Mouse (Mus musculus) lung, embryonic 14.5 days (tissue): ENCODE data around the gene Ccdc121. TPM values are rescaled to one million over a fixed set of nuclear protein-coding genes. Genes with fewer than 3 reads are reported as not detected.
"Not testable (repeated sequence)": the region's sequence is repeated elsewhere in the genome, so short reads cannot be mapped to it uniquely, and the experiment has no call there.

ENCODE experiments used
- ATAC-seq: fragments of 200-750 bp; cut with Nextera tagmentation; 2 replicates; pipeline ENCODE4 v1.8.0; 2017; ENCODE audit warnings: mild to moderate bottlenecking, moderate TSS enrichment, moderate library complexity; ENCODE audit not compliant: insufficient read depth
- DNase-seq: peaks from one replicate; pipeline ENCODE4 v3.0.0-alpha.2; 2015
- H3K27ac ChIP-seq: fragments of 300-500 bp; sonication (generic); 2 replicates; pipeline ENCODE4 v1.5.1; 2014; ENCODE audit warnings: low read depth, mild to moderate bottlenecking, moderate library complexity
- H3K27me3 ChIP-seq: fragments of 300-500 bp; sonication (generic); 2 replicates; pipeline ENCODE4 v1.6.1; 2014; ENCODE audit warnings: low read length, control low read depth; ENCODE audit not compliant: insufficient read depth
- H3K36me3 ChIP-seq: fragments of 300-500 bp; sonication (generic); 2 replicates; pipeline ENCODE4 v1.6.1; 2014; ENCODE audit warnings: control low read depth; ENCODE audit not compliant: insufficient read depth
- H3K4me1 ChIP-seq: fragments of 300-500 bp; sonication (generic); 2 replicates; pipeline ENCODE4 v1.6.1; 2014; ENCODE audit warnings: antibody characterized with exemption, control low read depth; ENCODE audit not compliant: insufficient read depth
- H3K4me2 ChIP-seq: fragments of 300-500 bp; sonication (generic); 2 replicates; pipeline ENCODE4 v1.6.1; 2014; ENCODE audit warnings: mild to moderate bottlenecking
- H3K4me3 ChIP-seq: fragments of 300-500 bp; sonication (generic); 2 replicates; pipeline ENCODE4 v1.5.1; 2014; ENCODE audit warnings: low read depth, low read length
- H3K9ac ChIP-seq: fragments of 300-500 bp; sonication (generic); 2 replicates; pipeline ENCODE4 v1.6.1; 2014
- H3K9me3 ChIP-seq: fragments of 300-500 bp; sonication (generic); 2 replicates; pipeline ENCODE4 v1.6.1; 2016; ENCODE audit warnings: low read depth, low read length, control low read depth
- CTCF ChIP-seq: IDR thresholded peaks from 2 replicates; pipeline ENCODE4 v1.5.1; 2016; ENCODE audit warnings: antibody characterized with exemption, low read depth
- WGBS: fragments of 180-500 bp; shearing (Covaris S2); extraction: QIAGEN DNeasy Blood & Tissue Kit; methylation state at CpG from one replicate; pipeline ENCODE4 v1.1.7; 2014; 5-methylcytosine and 5-hydroxymethylcytosine counted together
- polyA plus RNA-seq: library from polyadenylated mRNA; unstranded; fragments of >200 nt; fragmentation: Nextera tagmentation; extraction: Ambion mirVana; gene quantifications from 2 replicates; pipeline ENCODE4 v1.2.1, GENCODE M21; 2014

Ccdc121 gene
- polyA plus RNA-seq, 1 experiment from 2014 or later = 0.20 TPM

GRCm38 (mm10) chr1:181529368-181529767, 18.1 kb upstream of the Ccdc121 start:
- no peak overlapping the region for H3K4me2 ChIP-seq
- no peaks in the 10 kb centered on the region for H3K36me3 ChIP-seq
- H3K27me3 ChIP-seq = no peaks in the 10 kb centered on the region
- 25% methylated on average over 4 of the region's 4 CpGs for WGBS
- DNase-seq (peak; percentile 93), ATAC-seq (peak; percentile 80)
- no peak for TF ChIP-seq CTCF
- H3K4me3 ChIP-seq = no peak overlapping the region
- no peaks in the 10 kb centered on the region for H3K9me3 ChIP-seq
- no peak overlapping the region for H3K9ac ChIP-seq
- peak overlapping the region; percentile 82 for H3K27ac ChIP-seq
- H3K4me1 ChIP-seq = peaks cover 4% of the 10 kb centered on the region; the same call in 1 of the 2 replicates

DNA sequence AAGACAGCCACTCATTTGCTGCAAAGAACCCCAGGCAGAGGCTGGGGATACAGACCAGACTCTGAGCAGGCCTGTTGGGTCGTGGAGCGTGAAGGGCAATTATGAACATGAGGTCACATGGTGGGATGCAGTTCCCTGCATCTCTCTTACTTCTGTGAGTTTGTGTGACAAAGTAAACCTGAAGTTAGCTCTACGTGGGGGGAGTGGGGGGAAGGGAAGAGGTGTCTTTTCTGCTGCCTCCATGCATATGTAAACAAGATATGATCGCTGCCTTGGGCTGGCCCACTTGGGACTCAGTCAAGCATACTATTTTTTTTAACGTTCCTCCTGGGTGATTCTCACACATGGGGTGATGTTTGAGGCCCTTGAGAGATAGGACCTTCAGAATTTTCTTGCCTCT, 14.7 kb upstream of the Ccdc121 start:
- ATAC-seq (no peak), DNase-seq (no peak)
- TF ChIP-seq CTCF = no peak
- 35% methylated on average over 5 of the region's 5 CpGs for WGBS
- H3K9ac ChIP-seq = no peak overlapping the region
- no peak overlapping the region for H3K4me3 ChIP-seq
- H3K4me2 ChIP-seq = no peak overlapping the region
- H3K27ac ChIP-seq = no peak overlapping the region
- no peaks in the 10 kb centered on the region for H3K36me3 ChIP-seq
- H3K9me3 ChIP-seq = no peaks in the 10 kb centered on the region
- no peaks in the 10 kb centered on the region for H3K27me3 ChIP-seq
- peaks cover 4% of the 10 kb centered on the region; the same call in 1 of the 2 replicates for H3K4me1 ChIP-seq

DNA sequence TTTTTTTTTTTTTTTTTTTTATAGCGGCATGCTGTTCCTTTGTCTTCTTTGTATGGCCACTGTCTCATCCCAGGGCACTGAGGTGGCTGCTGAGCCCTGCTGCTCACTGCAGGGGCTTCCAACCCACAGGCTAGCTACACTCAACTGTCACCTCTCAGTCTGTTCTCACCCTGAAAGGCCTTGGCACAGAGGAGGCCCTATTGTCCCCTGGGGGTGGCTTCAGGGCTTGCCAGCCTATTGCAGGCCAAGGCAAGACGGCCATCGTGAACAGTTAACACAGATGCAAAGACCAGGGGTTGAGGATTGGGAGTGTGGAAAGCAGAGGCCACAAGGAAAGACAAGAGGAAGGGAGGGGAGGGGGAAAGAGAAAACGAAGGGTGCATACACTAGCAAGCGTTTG, 12.6 kb upstream of the Ccdc121 start:
- WGBS = 60% methylated on average over 5 of the region's 5 CpGs
- H3K27me3 ChIP-seq = no peaks in the 10 kb centered on the region
- H3K36me3 ChIP-seq = no peaks in the 10 kb centered on the region
- ATAC-seq = no peak
- H3K27ac ChIP-seq = no peak overlapping the region
- H3K9me3 ChIP-seq = no peaks in the 10 kb centered on the region
- no peak for TF ChIP-seq CTCF
- H3K9ac ChIP-seq = no peak overlapping the region
- H3K4me1 ChIP-seq = no peaks in the 10 kb centered on the region
- DNase-seq = no peak
- no peak overlapping the region for H3K4me2 ChIP-seq
- H3K4me3 ChIP-seq = no peak overlapping the region

GRCm38 (mm10) chr1:181521401-181522091, 10.3 kb upstream of the Ccdc121 start:
- DNase-seq = no peak
- H3K4me3 ChIP-seq = no peak overlapping the region

DNA sequence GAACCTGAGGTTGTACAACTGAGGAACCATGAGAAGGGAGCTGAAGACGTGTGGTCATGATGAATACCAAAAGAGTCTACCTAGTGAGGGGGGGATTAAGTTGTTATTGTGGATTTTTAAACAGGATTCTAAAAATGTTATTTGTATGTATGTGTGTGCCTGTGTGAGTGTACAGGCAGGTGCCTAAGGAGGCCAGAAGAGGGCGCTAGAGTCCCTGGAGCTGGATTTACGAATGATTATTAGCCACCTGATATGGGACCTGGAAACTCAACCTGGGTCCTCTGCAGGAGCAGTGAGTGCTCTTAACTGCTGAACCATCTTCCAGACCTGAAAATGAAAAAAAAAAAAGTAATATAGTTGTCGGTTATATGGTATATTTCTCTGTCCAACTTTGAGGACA, 7.9 kb upstream of the Ccdc121 start:
- no peak for ATAC-seq
- WGBS = 72% methylated on average over 4 of the region's 4 CpGs
- Histone ChIP-seq H3K27me3 (no peaks in the 10 kb centered on the region), H3K9ac (no peak overlapping the region), H3K9me3 (no peaks in the 10 kb centered on the region), H3K4me2 (no peak overlapping the region), H3K4me1 (no peaks in the 10 kb centered on the region), H3K4me3 (no peak overlapping the region), H3K27ac (no peak overlapping the region), H3K36me3 (no peaks in the 10 kb centered on the region)
- TF ChIP-seq CTCF = peak; percentile 42; the same call in 1 of the 2 replicates
- DNase-seq = no peak

More at GRCm38 (mm10) chr1:181521401-181522091, 10.3 kb upstream of the Ccdc121 start:
- Histone ChIP-seq H3K36me3 (no peaks in the 10 kb centered on the region), H3K4me2 (no peak overlapping the region), H3K9me3 (no peaks in the 10 kb centered on the region), H3K9ac (no peak overlapping the region), H3K27me3 (no peaks in the 10 kb centered on the region), H3K4me1 (no peaks in the 10 kb centered on the region), H3K27ac (no peak overlapping the region)
- TF ChIP-seq CTCF = no peak
- WGBS = 63% methylated on average over 11 of the region's 11 CpGs
- no peak for ATAC-seq

- Histone ChIP-seq H3K36me3 (no peaks in the 10 kb centered on the region), H3K4me1 (no peaks in the 10 kb centered on the region), H3K27me3 (no peaks in the 10 kb centered on the region), H3K4me3 (no peak overlapping the region), H3K9ac (no peak overlapping the region), H3K27ac (no peak overlapping the region), H3K4me2 (no peak overlapping the region), H3K9me3 (no peaks in the 10 kb centered on the region)
- ATAC-seq (no peak), DNase-seq (no peak)
- no peak for TF ChIP-seq CTCF
- 82% methylated on average over 9 of the region's 9 CpGs for WGBS
Measured at GRCm38 (mm10) chr1:181518046-181518445, 6.8 kb upstream of the Ccdc121 start.

DNA sequence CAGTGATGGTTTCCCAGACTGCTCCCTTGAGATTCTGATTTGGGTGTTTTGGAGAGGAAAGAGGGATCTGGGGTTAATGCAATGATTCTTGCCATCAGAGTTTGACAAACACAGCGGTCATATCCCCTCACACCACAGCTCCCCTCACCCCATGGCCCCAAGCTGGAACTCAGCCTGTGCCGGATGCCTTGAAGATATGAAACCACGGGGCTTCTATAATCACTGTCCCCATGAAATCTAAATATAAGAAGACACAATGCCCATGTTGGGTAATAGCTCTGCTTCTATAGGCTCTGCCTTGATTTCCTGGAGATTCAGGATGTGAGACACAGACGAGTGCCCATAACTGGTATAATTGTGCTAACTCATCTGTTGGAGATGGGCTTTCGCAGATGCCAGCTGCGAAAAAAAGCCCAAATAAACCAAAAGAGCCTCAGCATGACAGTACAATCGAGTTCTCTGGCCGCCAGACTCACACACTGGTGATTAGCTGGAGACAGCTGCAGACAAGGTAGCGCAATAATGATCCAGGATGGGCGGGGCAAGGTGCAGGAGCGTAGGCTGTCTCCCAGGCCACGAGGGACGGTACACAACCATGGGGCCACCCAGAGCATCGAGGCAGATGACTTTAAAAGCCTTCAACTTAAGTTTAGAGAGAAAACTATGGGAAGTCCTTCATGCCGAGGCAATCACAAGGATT, 1.3 kb upstream of the Ccdc121 start:
- Histone ChIP-seq H3K36me3 (no peaks in the 10 kb centered on the region), H3K4me3 (no peak overlapping the region), H3K4me1 (no peaks in the 10 kb centered on the region), H3K9me3 (no peaks in the 10 kb centered on the region), H3K9ac (no peak overlapping the region), H3K27me3 (no peaks in the 10 kb centered on the region), H3K4me2 (no peak overlapping the region), H3K27ac (peak overlapping the region; percentile 20; the same call in 1 of the 2 replicates)
- WGBS = 56% methylated on average over 15 of the region's 15 CpGs
- ATAC-seq (peak; percentile 90), DNase-seq (peak; percentile 81)
- no peak for TF ChIP-seq CTCF

DNA sequence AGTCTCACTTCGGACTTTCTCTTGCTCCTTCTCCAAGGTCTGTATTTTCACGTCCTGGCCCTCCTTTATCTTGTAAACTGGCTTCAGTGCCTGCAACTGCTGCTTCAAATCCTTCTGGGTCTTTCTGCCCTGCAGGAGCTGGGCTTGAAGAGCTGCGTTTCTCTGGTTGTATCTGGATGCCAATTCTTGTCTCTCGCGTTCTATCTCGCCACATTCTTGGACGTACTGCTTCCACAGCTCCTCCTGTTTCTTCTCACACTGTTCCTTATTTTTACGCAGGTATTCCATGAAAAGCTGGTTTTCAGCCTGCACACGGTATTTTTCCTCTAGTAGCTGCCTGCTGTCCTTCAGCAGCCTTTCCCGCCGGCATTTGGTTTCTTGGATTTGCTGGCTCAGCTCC, 396 bp downstream of the Ccdc121 start:
- H3K4me2 ChIP-seq, ATAC-seq, H3K4me3 ChIP-seq, H3K36me3 ChIP-seq, H3K9me3 ChIP-seq, H3K27me3 ChIP-seq, H3K9ac ChIP-seq, H3K27ac ChIP-seq, DNase-seq, H3K4me1 ChIP-seq: not testable (repeated sequence)
- WGBS = 65% methylated on average over 11 of the region's 11 CpGs
